In genomic region chr11:59947752-59948400, GRCm38 (mm10) we compare ENCODE assay signal across 8 mouse cellular contexts. TPM values are rescaled to one million over a fixed set of nuclear protein-coding genes. Genes with fewer than 3 reads are reported as not detected.
A peak's percentile ranks its signal among the peaks of the same experiment; 100 is the strongest.
DNase-seq lines count a peak whose midpoint lies in the region; ATAC-seq and TF ChIP-seq lines count a peak whose summit lies in the region.

TSS of gene Med9 (plus strand) at chr11:59948206.

- intact Hi-C loops in heart, postnatal 25 days (cut with DNase I), result loop anchor here (5.0 kb wide), 1 partner anchor 46 kb away; no protein-coding TSS in a partner anchor

- 0 out of 2 replicates have a peak, but pooled peaks have one; percentile 44 for TF ChIP-seq POLR2A in olfactory bulb, adult 2 months (IDR thresholded peaks at IDR 0.05; ENCODE audit: insufficient read depth, low read depth, low read length)
- peak; percentile 53; the same call in 1 of the 2 replicates for TF ChIP-seq POLR2A in thymus, adult 2 months (IDR thresholded peaks at IDR 0.05; ENCODE audit: control insufficient read depth, extremely low read depth, insufficient read depth, low read length, poor library complexity)

- peaks cover 21% of the 10 kb centered on the region for H3K4me1 ChIP-seq in forebrain, embryonic 15.5 days
- H3K4me1 ChIP-seq in lung, embryonic 14.5 days (ENCODE audit: insufficient read depth), result no peaks in the 10 kb centered on the region
- H3K4me1 ChIP-seq in olfactory bulb, adult 2 months (ENCODE audit: control insufficient read depth, insufficient read depth, low read length), result peaks cover 9% of the 10 kb centered on the region; the same call in 1 of the 2 replicates
- peaks cover 7% of the 10 kb centered on the region; the same call in 1 of the 2 replicates for H3K4me1 ChIP-seq in thymus, adult 2 months (replicated peaks; ENCODE audit: control insufficient read depth, insufficient read depth, low read length)

- no peaks in the 10 kb centered on the region for H3K36me3 ChIP-seq in forebrain, embryonic 15.5 days
- peaks cover 5% of the 10 kb centered on the region; the same call in 1 of the 2 replicates for H3K36me3 ChIP-seq in lung, embryonic 14.5 days (ENCODE audit: insufficient read depth)
- no peaks in the 10 kb centered on the region for H3K36me3 ChIP-seq in thymus, adult 2 months (ENCODE audit: control insufficient read depth, insufficient read depth, low read length)

- peak within 1 kb of the TSS; percentile 81 for H3K27ac ChIP-seq in forebrain, embryonic 15.5 days (replicated peaks)
- peak within 1 kb of the TSS; percentile 95 for H3K27ac ChIP-seq in layer of hippocampus, adult 2 months
- peak within 1 kb of the TSS; percentile 84 for H3K27ac ChIP-seq in lung, embryonic 14.5 days (ENCODE audit: low read depth)
- H3K27ac ChIP-seq in olfactory bulb, adult 2 months (ENCODE audit: insufficient read depth, low read depth, low read length), result peak within 1 kb of the TSS; percentile 92
- no peak within 1 kb of the TSS for H3K27ac ChIP-seq in thymus, adult 2 months (ENCODE audit: control insufficient read depth, insufficient read depth, low read length)

- ATAC-seq in forebrain, embryonic 15.5 days (replicated peaks), result peak; percentile 98
- ATAC-seq in lung, embryonic 14.5 days (ENCODE audit: insufficient read depth), result peak; percentile 98

- H3K9ac ChIP-seq in forebrain, embryonic 15.5 days (replicated peaks), result peak within 1 kb of the TSS; percentile 97
- H3K9ac ChIP-seq in lung, embryonic 14.5 days, result peak within 1 kb of the TSS; percentile 96

- H3K4me2 ChIP-seq in forebrain, embryonic 15.5 days (replicated peaks), result peak within 1 kb of the TSS; percentile 73
- peak within 1 kb of the TSS; percentile 88 for H3K4me2 ChIP-seq in lung, embryonic 14.5 days

- H3K27me3 ChIP-seq in forebrain, embryonic 15.5 days, result no peaks in the 10 kb centered on the region
- H3K27me3 ChIP-seq in lung, embryonic 14.5 days (ENCODE audit: insufficient read depth, low read length), result no peaks in the 10 kb centered on the region
- H3K27me3 ChIP-seq in thymus, adult 2 months (ENCODE audit: control insufficient read depth, insufficient read depth, low read length), result no peaks in the 10 kb centered on the region

- peak; percentile 36; the same call in 1 of the 2 replicates for TF ChIP-seq CTCF in layer of hippocampus, adult 2 months (conservative IDR thresholded peaks at IDR 0.05)
- no peak for TF ChIP-seq CTCF in lung, embryonic 14.5 days (IDR thresholded peaks at IDR 0.05; ENCODE audit: low read depth)
- no peak for TF ChIP-seq CTCF in olfactory bulb, adult 2 months (IDR thresholded peaks at IDR 0.05; ENCODE audit: insufficient read depth, low read depth, low read length)
- 0 out of 2 replicates have a peak, but pooled peaks have one; percentile 29 for TF ChIP-seq CTCF in thymus, adult 2 months (IDR thresholded peaks at IDR 0.05; ENCODE audit: borderline replicate concordance, control insufficient read depth, extremely low read depth, insufficient read depth, low read length, poor library complexity)

- H3K4me3 ChIP-seq in forebrain, embryonic 15.5 days, result peak within 1 kb of the TSS; percentile 90
- peak within 1 kb of the TSS; percentile 99 for H3K4me3 ChIP-seq in layer of hippocampus, adult 2 months
- H3K4me3 ChIP-seq in lung, embryonic 14.5 days (ENCODE audit: low read depth, low read length), result peak within 1 kb of the TSS; percentile 100
- peak within 1 kb of the TSS; percentile 76 for H3K4me3 ChIP-seq in olfactory bulb, adult 2 months (ENCODE audit: insufficient read depth, low read depth, low read length)
- H3K4me3 ChIP-seq in thymus, adult 2 months (ENCODE audit: control insufficient read depth, insufficient read depth, low read length), result peak within 1 kb of the TSS; percentile 67

- DNase-seq in ES-CJ7 (ENCODE audit: low read depth, low spot score), result peak; percentile 91
- DNase-seq in cerebellum, adult 11 months, result peak; percentile 90
- DNase-seq in heart, postnatal 25 days (ENCODE audit: low spot score), result peak; percentile 87
- peak; percentile 96 to 99 for DNase-seq in layer of hippocampus, adult 2 months (ENCODE audit: low spot score in 2 of 2)
- peak; percentile 98 for DNase-seq in lung, embryonic 14.5 days
- peak; percentile 93 for DNase-seq in thymus, adult 2 months

- H3K9me3 ChIP-seq in forebrain, embryonic 15.5 days, result no peaks in the 10 kb centered on the region
- H3K9me3 ChIP-seq in lung, embryonic 14.5 days (ENCODE audit: low read depth, low read length), result no peaks in the 10 kb centered on the region

- under 1% methylated on average over 43 of the region's 43 CpGs for WGBS in forebrain, embryonic 15.5 days
- WGBS in lung, embryonic 14.5 days, result 1% methylated on average over 43 of the region's 43 CpGs
- WGBS in olfactory bulb, adult 2 months, result 1% methylated on average over 43 of the region's 43 CpGs
- 2% methylated on average over 43 of the region's 43 CpGs for WGBS in thymus, adult 2 months

RNA-seq across cellular contexts. Expression of gene Med9, which starts in this region (rescaled TPM):
- 39.8 and 39.9 TPM in 2 replicates for polyA plus RNA-seq in forebrain, embryonic 15.5 days (2015; fragmentation: Nextera tagmentation; extraction: Ambion mirVana)
- total RNA-seq in heart, postnatal 25 days (2021), result 10 to 100 TPM; 23.5 to 24.7 TPM
- total RNA-seq in layer of hippocampus, adult 2 months (2021), result 10 to 100 TPM; 36.8 to 40.5 TPM
- polyA plus RNA-seq in lung, embryonic 14.5 days (2014; fragmentation: Nextera tagmentation; extraction: Ambion mirVana), result 48.9 and 50.4 TPM in 2 replicates
- polyA plus RNA-seq in olfactory bulb, adult 2 months (2012; ENCODE audit: insufficient read depth, insufficient read length, low replicate concordance, missing spikeins), result not detected in 2 replicates
- 21.0 and 23.6 TPM in 2 replicates for polyA plus RNA-seq in thymus, adult 2 months (2012; rRNA removed)

Comparison
In these comparisons a context has a peak if more than half of its experiments do, and no peak if none do; other contexts are left out.
1. RNA of gene Med9 (polyA plus RNA-seq): 48.9 to 50.4 TPM in lung, embryonic 14.5 days, 39.8 to 39.9 TPM in forebrain, embryonic 15.5 days and 21.0 to 23.6 TPM in thymus, adult 2 months; not detected in olfactory bulb, adult 2 months; every median in the first group is over 10 times any median in the second.
2. CTCF ChIP-seq: peak in layer of hippocampus, adult 2 months (single experiment) and thymus, adult 2 months (single experiment); none in lung, embryonic 14.5 days (single experiment) and olfactory bulb, adult 2 months (single experiment).
3. Peak in every context shown above with its lines, with median percentiles within 50 percentile points of each other: DNase-seq and H3K4me3 ChIP-seq.